Comparison of ENCODE assay signal across 22 mouse cellular contexts in the genomic region with DNA sequence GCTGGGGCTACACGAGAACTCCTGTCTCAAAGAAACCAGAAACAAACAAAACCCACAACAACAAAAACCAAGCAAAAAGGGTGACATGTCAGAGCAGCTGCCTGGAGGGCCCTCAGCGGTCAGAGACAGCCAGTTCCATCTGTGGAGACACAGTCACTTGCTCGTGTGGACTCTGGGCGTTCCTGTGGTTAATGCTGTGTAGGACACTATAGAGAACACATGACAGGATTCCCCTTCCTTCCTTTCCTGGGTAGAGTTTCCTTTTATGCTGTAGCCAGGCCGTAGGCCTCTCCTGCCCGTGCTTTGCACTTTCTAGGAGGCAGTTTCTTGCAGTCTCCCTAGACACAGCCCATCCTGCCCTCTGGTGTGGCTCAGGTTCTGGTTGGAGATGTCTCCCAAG. TPM values are rescaled to one million over a fixed set of nuclear protein-coding genes. Genes with fewer than 3 reads are reported as not detected.
A peak's percentile ranks its signal among the peaks of the same experiment; 100 is the strongest.
DNase-seq lines count a peak whose midpoint lies in the region; ATAC-seq and TF ChIP-seq lines count a peak whose summit lies in the region.
"Had no signal": no experiment of that assay in that cellular context is flagged by ENCODE, and none has a peak within 500 bp of the region (broad histone marks: within the 10 kb centered on the region; RNA-seq: fewer than 3 reads in every experiment).

No protein-coding gene starts in this region.

- no peak for TF ChIP-seq CTCF in heart, adult 2 months (IDR thresholded peaks at IDR 0.05)

- 74% methylated on average over 6 of the region's 6 CpGs for WGBS in liver, embryonic 11.5 days
- 51% methylated on average over 6 of the region's 6 CpGs for WGBS in liver, embryonic 12.5 days (ENCODE audit: insufficient replicate concordance)
- WGBS in liver, embryonic 16.5 days (ENCODE audit: insufficient replicate concordance): 50% methylated on average over 6 of the region's 6 CpGs
- 62% methylated on average over 6 of the region's 6 CpGs for WGBS in heart, adult 2 months

- no peaks in the 10 kb centered on the region for H3K79me2 ChIP-seq in heart, adult 2 months (replicated peaks; ENCODE audit: control insufficient read depth, insufficient read depth, low read length)

- no peak for TF ChIP-seq EP300 in heart, adult 2 months (IDR thresholded peaks at IDR 0.05; ENCODE audit: insufficient read depth, low read depth, low read length)

- H3K27ac ChIP-seq in liver, embryonic 11.5 days (ENCODE audit: low read depth, low read length): no peak overlapping the region
- no peak overlapping the region for H3K27ac ChIP-seq in liver, embryonic 12.5 days
- no peak overlapping the region for H3K27ac ChIP-seq in liver, embryonic 16.5 days (ENCODE audit: low read length)
- H3K27ac ChIP-seq in heart, adult 2 months: no peak overlapping the region
- H3K27ac ChIP-seq: embryonic facial prominence, embryonic 15.5 days; forebrain, embryonic 10.5 days; gastrocnemius, adult 2 months; hindbrain, embryonic 10.5 days; hindbrain, embryonic 14.5 days had no signal

- intact Hi-C loops in heart, adult 2 months (cut with DNase I): no loop called here

- no peaks in the 10 kb centered on the region for H3K9me3 ChIP-seq in liver, embryonic 11.5 days (ENCODE audit: control insufficient read depth, low read length)
- no peaks in the 10 kb centered on the region for H3K9me3 ChIP-seq in liver, embryonic 12.5 days (replicated peaks)
- no peaks in the 10 kb centered on the region for H3K9me3 ChIP-seq in liver, embryonic 16.5 days (replicated peaks; ENCODE audit: control insufficient read depth, low read length)
- H3K9me3 ChIP-seq: embryonic facial prominence, embryonic 15.5 days; forebrain, embryonic 10.5 days; heart, embryonic 12.5 days; hindbrain, embryonic 10.5 days had no signal

- H3K36me3 ChIP-seq in liver, embryonic 11.5 days (ENCODE audit: control insufficient read depth, insufficient read depth, low read length): peaks cover 3% of the 10 kb centered on the region
- H3K36me3 ChIP-seq in liver, embryonic 12.5 days: peaks cover 84% of the 10 kb centered on the region
- no peaks in the 10 kb centered on the region; the same call in 1 of the 2 replicates for H3K36me3 ChIP-seq in liver, embryonic 16.5 days (ENCODE audit: control insufficient read depth, insufficient read depth)
- H3K36me3 ChIP-seq in heart, adult 2 months (ENCODE audit: control insufficient read depth, insufficient read depth, low read length): peaks cover 2% of the 10 kb centered on the region

- no peaks in the 10 kb centered on the region for H3K4me1 ChIP-seq in liver, embryonic 11.5 days (replicated peaks; ENCODE audit: control insufficient read depth, insufficient read depth, low read length)
- H3K4me1 ChIP-seq in liver, embryonic 12.5 days: peaks cover 5% of the 10 kb centered on the region; the same call in 1 of the 2 replicates
- H3K4me1 ChIP-seq in liver, embryonic 16.5 days (ENCODE audit: control insufficient read depth, low read depth, low read length): no peaks in the 10 kb centered on the region
- no peaks in the 10 kb centered on the region for H3K4me1 ChIP-seq in heart, adult 2 months (ENCODE audit: control insufficient read depth, insufficient read depth, low read length)
- H3K4me1 ChIP-seq: embryonic facial prominence, embryonic 15.5 days; forebrain, embryonic 10.5 days; heart, embryonic 12.5 days; hindbrain, embryonic 10.5 days had no signal

- ATAC-seq in liver, embryonic 11.5 days (replicated peaks; ENCODE audit: low FRiP score): 0 out of 2 replicates have a peak, but pooled peaks have one; percentile 23
- peak; percentile 46; the same call in 1 of the 2 replicates for ATAC-seq in liver, embryonic 12.5 days
- ATAC-seq in liver, embryonic 16.5 days (ENCODE audit: low read depth): peak; percentile 27; the same call in 1 of the 2 replicates
- ATAC-seq in megakaryocyte progenitor cell, adult 5-6 weeks (replicated peaks; ENCODE audit: poor library complexity): peak; percentile 76
- ATAC-seq: forebrain, embryonic 14.5 days had no signal

- no peak overlapping the region for H3K4me2 ChIP-seq in liver, embryonic 11.5 days
- H3K4me2 ChIP-seq in liver, embryonic 12.5 days: no peak overlapping the region
- H3K4me2 ChIP-seq in liver, embryonic 16.5 days (ENCODE audit: low read depth, low read length): no peak overlapping the region
- H3K4me2 ChIP-seq: embryonic facial prominence, embryonic 15.5 days; heart, embryonic 12.5 days; hindbrain, embryonic 14.5 days had no signal

- no peak overlapping the region for H3K9ac ChIP-seq in liver, embryonic 11.5 days (ENCODE audit: low read depth, low read length)
- H3K9ac ChIP-seq in liver, embryonic 12.5 days: no peak overlapping the region
- no peak overlapping the region for H3K9ac ChIP-seq in liver, embryonic 16.5 days (ENCODE audit: low read depth, low read length)
- H3K9ac ChIP-seq in heart, adult 2 months (ENCODE audit: low read depth, low read length): no peak overlapping the region
- H3K9ac ChIP-seq: embryonic facial prominence, embryonic 15.5 days; heart, embryonic 12.5 days; hindbrain, embryonic 14.5 days had no signal

- H3K27me3 ChIP-seq in liver, embryonic 11.5 days (replicated peaks; ENCODE audit: control insufficient read depth, insufficient read depth, low read length): no peaks in the 10 kb centered on the region
- no peaks in the 10 kb centered on the region for H3K27me3 ChIP-seq in liver, embryonic 12.5 days (replicated peaks)
- no peaks in the 10 kb centered on the region for H3K27me3 ChIP-seq in liver, embryonic 16.5 days (ENCODE audit: control insufficient read depth, insufficient read depth, low read depth, low read length)
- H3K27me3 ChIP-seq in heart, adult 2 months (ENCODE audit: control insufficient read depth, insufficient read depth, low read length): no peaks in the 10 kb centered on the region
- H3K27me3 ChIP-seq: embryonic facial prominence, embryonic 15.5 days; heart, embryonic 12.5 days had no signal

- no peak for DNase-seq in liver, embryonic 11.5 days (ENCODE audit: low spot score)
- DNase-seq in liver: no peak
- DNase-seq in heart, adult 2 months: no peak
- no peak for DNase-seq in urinary bladder, postnatal 4 days (ENCODE audit: low spot score in 2 of 2)
- DNase-seq in yolk sac, embryonic 10.5 days (ENCODE audit: low spot score): no peak
- DNase-seq: adrenal gland, postnatal 10 days; cerebellum, adult 18-20 months; cerebellum, adult 9-11 months; cerebellum, postnatal 36 days; embryo, embryonic 11 days; gastrocnemius, adult 2 months; gastrocnemius, postnatal 36 days had no signal

- H3K4me3 ChIP-seq in liver, embryonic 11.5 days (ENCODE audit: low read depth, low read length): no peak overlapping the region
- no peak overlapping the region for H3K4me3 ChIP-seq in liver, embryonic 12.5 days
- no peak overlapping the region for H3K4me3 ChIP-seq in liver, embryonic 16.5 days (ENCODE audit: low read depth, low read length)
- no peak overlapping the region for H3K4me3 ChIP-seq in heart, adult 2 months
- H3K4me3 ChIP-seq: embryonic facial prominence, embryonic 15.5 days; erythroblast, embryonic 14.5 days; forebrain, embryonic 10.5 days; gastrocnemius, adult 2 months; heart, embryonic 12.5 days; hindbrain, embryonic 10.5 days had no signal

- no peak for TF ChIP-seq POLR2A in heart, adult 2 months (IDR thresholded peaks at IDR 0.05; ENCODE audit: insufficient read depth, low read depth, low read length)

RNA-seq across cellular contexts. Expression of a gene that starts 9.2 kb away (rescaled TPM):
- polyA plus RNA-seq in liver, embryonic 11.5 days (2014; fragmentation: Nextera tagmentation; extraction: Ambion mirVana): 44.6 and 50.5 TPM in 2 replicates
- polyA plus RNA-seq in liver, embryonic 12.5 days (2016; fragmentation: Nextera tagmentation; extraction: Ambion mirVana): 32.9 and 33.3 TPM in 2 replicates
- 9.9 and 10.6 TPM in 2 replicates for polyA plus RNA-seq in liver, embryonic 16.5 days (2015; fragmentation: Nextera tagmentation; extraction: Ambion mirVana)
- total RNA-seq in megakaryocyte progenitor cell, adult 5-6 weeks (2015): 47.7 and 52.3 TPM in 2 replicates
- total RNA-seq in megakaryocyte progenitor cell, adult 5-6 weeks (2017): 60.2 and 77.1 TPM in 2 replicates
- total RNA-seq in heart, adult 2 months (2021): 10 to 100 TPM in 1 of 2 experiments, 1 to 10 TPM in 1; 9.8 to 10.5 TPM
- polyA plus RNA-seq in heart, adult 2 months (2012; rRNA removed): 3.0 and 5.5 TPM in 2 replicates

RNA-seq across cellular contexts. Expression of a gene that starts 9.5 kb away (rescaled TPM):
- 15.9 and 17.8 TPM in 2 replicates for polyA plus RNA-seq in liver, embryonic 11.5 days (2014; fragmentation: Nextera tagmentation; extraction: Ambion mirVana)
- polyA plus RNA-seq in liver, embryonic 12.5 days (2016; fragmentation: Nextera tagmentation; extraction: Ambion mirVana): 9.7 and 11.1 TPM in 2 replicates
- polyA plus RNA-seq in liver, embryonic 16.5 days (2015; fragmentation: Nextera tagmentation; extraction: Ambion mirVana): 5.1 and 5.5 TPM in 2 replicates
- 21.5 and 30.9 TPM in 2 replicates for total RNA-seq in megakaryocyte progenitor cell, adult 5-6 weeks (2015)
- 38.4 and 40.8 TPM in 2 replicates for total RNA-seq in megakaryocyte progenitor cell, adult 5-6 weeks (2017)
- 1 to 10 TPM; 6.5 to 7.2 TPM for total RNA-seq in heart, adult 2 months (2021)
- polyA plus RNA-seq in heart, adult 2 months (2012; rRNA removed): 1.8 and 4.0 TPM in 2 replicates
- polyA plus RNA-seq: erythroblast, embryonic 14.5 days had no signal

Comparison
In these comparisons a context has a peak if more than half of its experiments do, and no peak if none do; other contexts are left out.
1. ATAC-seq: peak in every context shown above with its lines; median percentile 76 in megakaryocyte progenitor cell, adult 5-6 weeks; 46 in liver, embryonic 12.5 days; 27 in liver, embryonic 16.5 days; 23 in liver, embryonic 11.5 days.